Mouse (Mus musculus): ENCODE results near the gene Nectin1.

DNA sequence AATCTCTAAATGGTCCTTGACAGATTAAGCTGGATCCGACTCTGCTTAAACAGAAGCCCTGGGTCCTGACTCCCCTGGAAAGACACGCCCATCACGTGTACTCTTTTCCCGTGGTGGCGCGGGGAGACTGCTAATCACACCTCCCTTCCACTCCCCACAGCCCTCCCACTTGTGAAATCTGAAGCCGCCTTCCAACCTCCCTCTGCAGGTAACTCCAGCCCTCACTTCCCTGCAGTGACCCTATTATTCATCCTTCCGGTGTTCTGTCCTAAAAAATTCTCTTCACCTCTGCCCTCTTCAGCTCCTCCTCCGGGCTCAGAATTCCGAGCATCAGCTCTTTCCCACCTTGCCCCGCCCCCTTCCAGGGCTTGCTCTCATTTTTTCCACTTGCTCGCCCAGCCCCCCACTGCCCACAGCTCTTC lies 5.9 kb upstream of the Nectin1 start:
- TF ChIP-seq CTCF (IDR thresholded peaks at IDR 0.05; ENCODE audit: low read depth) (no peak), EP300 (IDR thresholded peaks at IDR 0.05; ENCODE audit: low read depth) (no peak)

Measured in liver, embryonic 14.5 days (tissue).